Mouse (Mus musculus): ENCODE measurements around the gene Cacng6. TPM values are rescaled to one million over a fixed set of nuclear protein-coding genes. Genes with fewer than 3 reads are reported as not detected.

Gene Cacng6
- polyA plus RNA-seq, 1 experiment from 2014 or later: not detected

Other genes with a start within 250 kb of the Cacng6 start
- not detected in 2 replicates for gene Nlrp12, start 174.5 kb upstream of the Cacng6 start, polyA plus RNA-seq (2016; fragmentation: Nextera tagmentation; extraction: Ambion mirVana)
- gene Myadm, start 135.1 kb upstream of the Cacng6 start, polyA plus RNA-seq (2016; fragmentation: Nextera tagmentation; extraction: Ambion mirVana): 33.1 and 37.7 TPM in 2 replicates
- 0.30 and 0.47 TPM in 2 replicates for gene Prkcg, start 135.0 kb upstream of the Cacng6 start, polyA plus RNA-seq (2016; fragmentation: Nextera tagmentation; extraction: Ambion mirVana)
- 2.2 TPM in 2 replicates for gene Cacng7, start 91.2 kb upstream of the Cacng6 start, polyA plus RNA-seq (2016; fragmentation: Nextera tagmentation; extraction: Ambion mirVana)
- gene Cacng8, start 33.5 kb upstream of the Cacng6 start, polyA plus RNA-seq (2016; fragmentation: Nextera tagmentation; extraction: Ambion mirVana): 5.5 and 7.8 TPM in 2 replicates
- not detected in 2 replicates for gene Tarm1, start 78.4 kb downstream of the Cacng6 start, polyA plus RNA-seq (2016; fragmentation: Nextera tagmentation; extraction: Ambion mirVana)
- gene Oscar, start 192.0 kb downstream of the Cacng6 start, polyA plus RNA-seq (2016; fragmentation: Nextera tagmentation; extraction: Ambion mirVana): 0.15 and 0.29 TPM in 2 replicates
- 423 and 441 TPM in 2 replicates for gene Ndufa3, start 193.2 kb downstream of the Cacng6 start, polyA plus RNA-seq (2016; fragmentation: Nextera tagmentation; extraction: Ambion mirVana)
- gene Tfpt, start 205.7 kb downstream of the Cacng6 start, polyA plus RNA-seq (2016; fragmentation: Nextera tagmentation; extraction: Ambion mirVana): 31.7 and 41.3 TPM in 2 replicates
- 148 and 168 TPM in 2 replicates for gene Prpf31, start 205.8 kb downstream of the Cacng6 start, polyA plus RNA-seq (2016; fragmentation: Nextera tagmentation; extraction: Ambion mirVana)
- gene Cnot3, start 221.1 kb downstream of the Cacng6 start, polyA plus RNA-seq (2016; fragmentation: Nextera tagmentation; extraction: Ambion mirVana): 79.6 and 80.4 TPM in 2 replicates
- gene Leng1, start 241.6 kb downstream of the Cacng6 start, polyA plus RNA-seq (2016; fragmentation: Nextera tagmentation; extraction: Ambion mirVana): 19.4 and 23.0 TPM in 2 replicates